ENCODE assay signal across 20 mouse cellular contexts in the genomic region with DNA sequence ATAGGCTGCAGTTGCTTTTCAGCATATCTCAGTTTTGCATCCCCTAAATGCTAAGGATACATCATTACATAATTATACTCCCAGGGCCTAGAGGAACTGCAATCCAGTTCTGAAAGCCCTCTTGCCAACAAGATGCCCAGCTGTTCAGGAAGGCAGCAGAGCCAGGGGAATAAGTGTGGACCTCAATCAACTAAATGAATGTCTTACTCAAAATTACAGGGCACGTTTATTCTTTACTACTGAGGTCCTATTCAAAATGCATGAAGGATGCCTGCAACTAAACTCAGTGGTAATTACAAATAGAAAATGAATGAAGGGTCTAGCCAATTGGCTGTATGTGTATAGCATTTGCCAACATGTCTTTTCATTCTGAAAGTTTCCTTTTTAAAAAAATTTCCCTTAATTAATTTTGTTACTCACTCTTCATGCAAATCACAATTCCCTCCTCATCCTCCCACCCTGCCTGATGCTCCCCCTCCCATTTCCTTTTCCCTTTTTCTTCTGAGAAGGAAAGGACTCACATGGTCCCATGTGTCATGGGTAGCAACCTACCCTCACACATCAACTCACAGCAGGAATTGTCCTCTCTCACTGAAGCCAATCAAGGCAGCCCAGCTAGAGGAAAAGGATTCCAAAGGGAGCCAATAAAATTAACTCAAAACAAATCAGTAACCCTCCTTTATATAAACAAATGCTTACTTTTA.
DNase-seq lines count a peak whose midpoint lies in the region; ATAC-seq and TF ChIP-seq lines count a peak whose summit lies in the region.
"Had no signal": no experiment of that assay in that cellular context is flagged by ENCODE, and none has a peak within 500 bp of the region (broad histone marks: within the 10 kb centered on the region; RNA-seq: fewer than 3 reads in every experiment).

No protein-coding gene starts in this region.

- WGBS in forebrain, embryonic 12.5 days: 58% methylated on average over 1 of the region's 1 CpGs
- 80% methylated on average over 1 of the region's 1 CpGs for WGBS in forebrain, embryonic 11.5 days
- WGBS in forebrain, postnatal 0 days: 21% methylated on average over 1 of the region's 1 CpGs

- H3K4me3 ChIP-seq in forebrain, embryonic 12.5 days (replicated peaks): no peak overlapping the region
- H3K4me3 ChIP-seq in forebrain, embryonic 11.5 days (ENCODE audit: low read depth, low read length): no peak overlapping the region
- no peak overlapping the region for H3K4me3 ChIP-seq in forebrain, postnatal 0 days (ENCODE audit: low read depth, low read length)
- H3K4me3 ChIP-seq: embryonic facial prominence, embryonic 12.5 days; gastrocnemius, adult 2 months; heart, embryonic 12.5 days; hindbrain, embryonic 10.5 days; intestine, embryonic 15.5 days had no signal

- H3K4me1 ChIP-seq in forebrain, embryonic 12.5 days: no peaks in the 10 kb centered on the region
- no peaks in the 10 kb centered on the region for H3K4me1 ChIP-seq in forebrain, embryonic 11.5 days (replicated peaks; ENCODE audit: control insufficient read depth, insufficient read depth, low read length)
- no peaks in the 10 kb centered on the region for H3K4me1 ChIP-seq in forebrain, postnatal 0 days (ENCODE audit: insufficient read depth)
- H3K4me1 ChIP-seq: embryonic facial prominence, embryonic 12.5 days; heart, embryonic 12.5 days; hindbrain, embryonic 10.5 days; intestine, embryonic 15.5 days had no signal

- no peaks in the 10 kb centered on the region for H3K36me3 ChIP-seq in forebrain, embryonic 12.5 days (replicated peaks)
- H3K36me3 ChIP-seq in forebrain, embryonic 11.5 days (ENCODE audit: control insufficient read depth, insufficient read depth, low read length): no peaks in the 10 kb centered on the region
- H3K36me3 ChIP-seq in forebrain, postnatal 0 days (ENCODE audit: insufficient read depth): no peaks in the 10 kb centered on the region
- H3K36me3 ChIP-seq: embryonic facial prominence, embryonic 12.5 days; heart, embryonic 12.5 days; hindbrain, embryonic 10.5 days; intestine, embryonic 15.5 days had no signal

- no peaks in the 10 kb centered on the region for H3K9me3 ChIP-seq in forebrain, embryonic 12.5 days
- no peaks in the 10 kb centered on the region for H3K9me3 ChIP-seq in forebrain, embryonic 11.5 days (ENCODE audit: control insufficient read depth, low read length)
- H3K9me3 ChIP-seq in forebrain, postnatal 0 days (ENCODE audit: low read length): no peaks in the 10 kb centered on the region
- H3K9me3 ChIP-seq: embryonic facial prominence, embryonic 12.5 days; heart, embryonic 12.5 days; hindbrain, embryonic 10.5 days; intestine, embryonic 15.5 days had no signal

- no peak overlapping the region for H3K9ac ChIP-seq in forebrain, embryonic 12.5 days
- no peak overlapping the region for H3K9ac ChIP-seq in forebrain, embryonic 11.5 days (ENCODE audit: low read length)
- H3K9ac ChIP-seq in forebrain, postnatal 0 days: no peak overlapping the region
- H3K9ac ChIP-seq: embryonic facial prominence, embryonic 12.5 days; heart, embryonic 12.5 days; hindbrain, embryonic 14.5 days; intestine, embryonic 15.5 days had no signal

- no peak for TF ChIP-seq CTCF in forebrain, postnatal 0 days (IDR thresholded peaks at IDR 0.05; ENCODE audit: low read depth)

- no peaks in the 10 kb centered on the region for H3K27me3 ChIP-seq in forebrain, embryonic 12.5 days
- no peaks in the 10 kb centered on the region for H3K27me3 ChIP-seq in forebrain, embryonic 11.5 days (ENCODE audit: control insufficient read depth, insufficient read depth, low read length)
- no peaks in the 10 kb centered on the region for H3K27me3 ChIP-seq in forebrain, postnatal 0 days (ENCODE audit: insufficient read depth, low read length)
- H3K27me3 ChIP-seq: embryonic facial prominence, embryonic 12.5 days; heart, embryonic 12.5 days; intestine, embryonic 15.5 days had no signal

- DNase-seq in forebrain, embryonic 11.5 days (ENCODE audit: low spot score): no peak
- peak; percentile 19 to 30 for DNase-seq in right cerebral cortex, postnatal 10 days (ENCODE audit: low spot score in 2 of 2)
- no peak for DNase-seq in right cerebral cortex, postnatal 14 days
- DNase-seq in forebrain, postnatal 0 days: peak; percentile 24
- no peak for DNase-seq in gastrocnemius, adult 18-20 months (ENCODE audit: low spot score)
- no peak for DNase-seq in retina, postnatal 1 day
- DNase-seq: adrenal gland, postnatal 25 days; B cell, adult 2 months; cerebellum, adult 11-12 months; cerebellum, adult 9-10 months; cerebellum, postnatal 25 days; gastrocnemius, adult 2 months; gastrocnemius, postnatal 25 days; kidney, adult 18-20 months had no signal

- 0 out of 2 replicates have a peak, but pooled peaks have one; percentile 30 for ATAC-seq in forebrain, embryonic 12.5 days (ENCODE audit: low FRiP score)
- no peak for ATAC-seq in forebrain, embryonic 11.5 days (replicated peaks; ENCODE audit: low FRiP score)
- peak; percentile 78 for ATAC-seq in forebrain, postnatal 0 days
- ATAC-seq: intestine, embryonic 15.5 days had no signal

- H3K27ac ChIP-seq in forebrain, embryonic 12.5 days: no peak overlapping the region
- H3K27ac ChIP-seq in forebrain, embryonic 11.5 days (ENCODE audit: low read depth, low read length): no peak overlapping the region
- H3K27ac ChIP-seq in forebrain, postnatal 0 days (ENCODE audit: low read depth, low read length): no peak overlapping the region
- H3K27ac ChIP-seq: embryonic facial prominence, embryonic 12.5 days; gastrocnemius, adult 2 months; hindbrain, embryonic 10.5 days; hindbrain, embryonic 14.5 days; intestine, embryonic 15.5 days had no signal

- no peak overlapping the region for H3K4me2 ChIP-seq in forebrain, embryonic 12.5 days
- no peak overlapping the region for H3K4me2 ChIP-seq in forebrain, embryonic 11.5 days (ENCODE audit: low read depth, low read length, severe bottlenecking)
- H3K4me2 ChIP-seq in forebrain, postnatal 0 days (ENCODE audit: low read depth): no peak overlapping the region
- H3K4me2 ChIP-seq: embryonic facial prominence, embryonic 12.5 days; heart, embryonic 12.5 days; hindbrain, embryonic 14.5 days; intestine, embryonic 15.5 days had no signal

Comparison
In these comparisons a context has a peak if more than half of its experiments do, and no peak if none do; other contexts are left out.
1. DNase-seq: peak in right cerebral cortex, postnatal 10 days (2 of 2) and forebrain, postnatal 0 days (single experiment); none in forebrain, embryonic 11.5 days (single experiment), right cerebral cortex, postnatal 14 days (single experiment), gastrocnemius, adult 18-20 months (single experiment) and retina, postnatal 1 day (single experiment).